Mouse (Mus musculus) kidney, adult 18-20 months (tissue): Measurements from ENCODE around the gene Auts2.

Experiments
- DNase-seq: peaks from one replicate; pipeline ENCODE4 v3.0.0; 2021

Gene Auts2

DNA sequence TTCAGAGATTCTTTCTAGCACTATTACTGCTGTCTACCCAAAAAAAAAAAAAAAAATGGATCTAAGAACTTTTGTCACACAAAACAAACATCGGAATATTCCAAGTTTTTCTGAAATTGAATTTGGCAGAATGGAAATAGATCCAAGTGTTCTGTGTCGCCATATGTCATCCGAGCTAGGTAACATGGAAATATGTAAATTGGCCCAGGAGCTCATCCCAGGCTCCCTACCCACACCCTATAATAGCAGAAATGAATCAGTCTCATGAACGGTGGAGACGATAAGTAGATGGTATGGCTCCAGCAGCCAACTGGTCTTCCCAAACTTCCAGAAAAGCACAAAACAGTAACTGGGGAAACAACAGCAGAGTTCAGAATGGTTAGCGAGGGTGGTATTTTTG, 577.6 kb downstream of the Auts2 start:
- DNase-seq: no peak

DNA sequence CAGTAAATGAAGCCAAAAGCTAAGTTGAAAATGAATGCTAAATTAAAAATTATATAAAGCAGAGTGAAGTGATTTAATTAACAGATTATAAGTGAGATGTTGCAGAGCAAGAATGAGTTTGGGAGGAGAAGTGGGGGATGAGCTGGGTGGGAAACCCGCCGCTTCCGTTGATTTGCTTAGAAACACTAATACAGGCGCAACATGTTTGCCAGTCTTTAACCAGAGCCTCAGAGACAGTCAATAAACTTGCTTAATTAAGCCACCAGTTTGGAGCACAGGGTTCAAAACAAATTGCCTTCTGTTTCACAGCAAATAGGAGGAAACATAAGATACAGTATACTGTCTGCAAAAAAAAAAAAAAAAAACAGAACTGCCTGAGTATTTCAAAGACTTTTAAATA, 579.6 kb downstream of the Auts2 start:
- DNase-seq: no peak

DNA sequence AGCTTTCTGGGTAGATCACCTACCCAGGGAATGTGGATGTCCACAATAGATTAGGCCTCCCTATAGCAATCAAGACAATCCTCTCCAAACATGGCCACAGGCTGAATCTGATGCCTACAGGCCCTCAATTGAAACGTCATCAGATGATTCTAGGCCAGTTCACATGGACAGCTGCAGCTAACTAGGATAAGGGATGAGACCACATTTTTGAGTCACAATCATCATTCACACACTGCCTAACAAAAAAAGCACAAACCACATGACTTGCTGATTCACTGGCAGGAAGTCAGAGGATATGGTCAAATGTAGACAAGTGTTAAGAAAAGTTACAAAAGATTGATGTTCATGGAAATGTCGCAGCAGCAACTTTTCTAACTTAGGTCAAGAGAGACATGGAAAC, 581.3 kb downstream of the Auts2 start:
- no peak for DNase-seq

DNA sequence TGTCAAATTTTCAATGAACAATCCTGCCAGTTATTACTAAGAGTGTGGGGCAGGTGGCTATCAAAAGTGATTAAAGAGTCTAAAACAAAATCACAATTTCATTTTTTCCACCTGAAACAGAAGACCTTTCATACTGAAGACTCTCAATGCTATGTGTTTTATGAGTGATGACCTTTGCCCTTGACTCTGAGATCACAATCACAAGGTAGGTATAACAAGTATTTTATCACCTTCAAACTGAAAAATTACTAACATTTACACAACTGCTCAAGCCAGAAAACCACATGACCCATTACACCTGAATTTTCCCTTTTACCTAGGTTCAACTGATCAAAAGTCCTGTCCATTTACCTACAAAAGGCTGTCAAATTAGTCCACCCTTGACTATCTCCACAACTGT, 582.7 kb downstream of the Auts2 start:
- DNase-seq: no peak

DNA sequence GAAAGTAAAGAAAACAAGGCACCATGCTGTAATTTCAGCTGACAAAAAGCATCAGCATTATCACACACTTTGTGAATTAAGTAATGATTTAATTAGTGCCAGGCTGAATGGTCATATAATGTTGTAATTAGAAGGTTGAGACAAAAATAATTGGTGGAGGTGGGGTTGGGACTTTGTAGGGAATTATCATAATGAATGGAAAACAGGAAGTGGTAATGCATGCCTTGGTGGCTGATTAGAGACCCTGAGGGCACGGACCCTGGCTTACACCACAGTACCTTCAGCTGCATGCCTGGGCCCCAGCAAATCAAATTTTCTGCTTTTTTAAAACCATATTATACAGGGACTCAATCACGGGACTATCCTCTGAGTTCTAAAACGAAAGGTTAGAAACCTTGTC, 586.1 kb downstream of the Auts2 start:
- no peak for DNase-seq

DNA sequence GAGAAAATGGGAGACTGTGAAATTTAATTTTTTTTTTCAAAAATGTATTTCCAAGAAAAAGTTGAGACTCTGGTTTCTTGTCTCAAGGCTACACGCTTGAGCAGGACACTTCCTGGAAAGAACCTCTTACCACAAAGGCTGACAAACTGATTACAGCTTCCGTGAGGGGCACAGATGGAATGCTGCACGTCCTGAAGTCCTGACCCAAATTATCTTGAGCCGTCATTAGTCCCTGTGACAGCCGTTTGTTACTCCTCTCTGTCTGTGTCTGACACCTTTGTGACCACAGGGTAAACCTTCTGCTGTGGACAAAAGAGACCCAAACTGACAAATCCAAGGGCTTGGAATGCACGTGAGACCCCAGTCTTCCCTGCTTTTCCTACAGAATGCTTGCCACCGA, 587.1 kb downstream of the Auts2 start:
- DNase-seq: no peak

DNA sequence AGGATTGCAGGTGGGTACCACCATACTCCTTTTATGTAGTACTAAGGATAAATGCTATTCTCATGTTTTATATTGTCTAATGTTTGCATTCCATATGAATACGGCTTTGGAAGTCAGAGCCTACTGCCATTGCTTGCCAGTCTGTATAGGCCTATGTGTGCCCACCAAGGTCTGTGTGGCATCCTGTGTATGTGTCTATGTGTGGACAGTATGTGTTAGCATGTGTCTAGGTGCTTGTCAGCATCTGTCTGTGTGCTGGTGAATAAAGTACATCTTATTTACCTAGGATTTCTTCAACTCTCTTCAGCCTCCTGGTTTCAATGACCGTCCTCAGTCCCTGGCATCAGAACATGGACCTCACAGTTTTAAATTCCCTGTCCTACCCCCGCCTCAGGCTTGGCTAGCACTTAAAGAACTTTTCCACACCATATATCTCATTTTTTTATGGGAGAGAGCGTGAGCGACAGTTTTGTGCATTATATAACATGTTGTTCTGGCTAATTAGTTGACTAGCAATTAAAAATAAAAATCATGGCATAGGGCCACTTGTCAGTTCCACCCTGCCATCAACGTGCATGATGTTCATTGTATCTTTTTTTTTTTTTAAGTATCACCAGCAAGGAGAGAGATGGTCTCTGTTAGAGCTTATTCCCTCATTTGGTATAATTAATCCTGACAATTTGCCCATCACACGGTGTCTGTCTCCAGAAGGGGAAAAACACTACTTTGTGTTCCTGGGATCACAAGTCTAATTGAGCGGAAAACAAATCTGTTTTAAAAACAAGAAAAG, 587.7 kb downstream of the Auts2 start:
- DNase-seq: no peak

DNA sequence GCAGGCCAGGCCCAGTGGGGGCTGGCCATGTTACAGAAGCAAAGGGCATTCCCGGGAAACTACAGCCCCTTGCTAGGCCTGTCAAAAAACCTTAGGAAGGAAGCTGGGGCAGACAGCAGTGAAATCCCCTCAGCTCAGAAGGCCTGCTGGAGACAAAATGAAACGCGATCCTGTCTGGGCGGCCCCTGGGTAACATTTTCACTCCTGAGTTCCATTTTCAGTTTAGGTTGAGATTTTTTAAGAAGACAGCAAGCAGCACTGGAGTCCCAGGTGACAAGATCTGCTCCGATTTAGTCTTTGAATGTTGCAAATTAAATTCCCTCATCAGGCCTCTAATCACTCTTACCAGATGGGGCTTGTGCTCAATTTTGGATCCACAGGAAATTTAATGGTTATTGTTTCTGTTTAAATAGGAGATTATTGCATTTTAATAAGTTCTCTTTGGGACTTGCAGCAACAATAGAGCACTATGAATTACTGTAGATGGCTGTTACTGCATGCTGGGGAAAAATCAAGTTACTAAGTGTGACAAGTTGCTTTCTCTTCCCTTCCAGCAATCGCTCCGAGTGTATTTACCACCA, 594.5 kb downstream of the Auts2 start:
- DNase-seq: no peak

DNA sequence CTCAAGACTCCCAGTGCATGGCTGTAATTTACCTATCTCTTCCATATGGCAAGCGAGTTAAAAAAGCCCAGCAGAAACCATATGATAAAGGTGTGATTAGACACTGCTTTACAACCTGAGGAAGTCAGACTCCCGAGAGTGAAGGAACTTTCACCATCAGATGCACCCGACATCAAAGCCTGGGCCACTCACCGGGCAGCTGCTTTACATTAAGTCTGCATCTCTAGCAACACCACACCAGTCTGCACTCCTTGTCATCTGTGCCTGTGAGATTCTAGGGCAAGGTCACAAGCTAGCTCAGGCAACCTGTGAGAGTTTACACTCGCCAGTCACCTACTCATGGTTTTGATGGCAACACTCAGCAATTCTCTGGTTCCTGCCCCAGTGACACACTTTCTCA, 596.3 kb downstream of the Auts2 start:
- DNase-seq: no peak

DNA sequence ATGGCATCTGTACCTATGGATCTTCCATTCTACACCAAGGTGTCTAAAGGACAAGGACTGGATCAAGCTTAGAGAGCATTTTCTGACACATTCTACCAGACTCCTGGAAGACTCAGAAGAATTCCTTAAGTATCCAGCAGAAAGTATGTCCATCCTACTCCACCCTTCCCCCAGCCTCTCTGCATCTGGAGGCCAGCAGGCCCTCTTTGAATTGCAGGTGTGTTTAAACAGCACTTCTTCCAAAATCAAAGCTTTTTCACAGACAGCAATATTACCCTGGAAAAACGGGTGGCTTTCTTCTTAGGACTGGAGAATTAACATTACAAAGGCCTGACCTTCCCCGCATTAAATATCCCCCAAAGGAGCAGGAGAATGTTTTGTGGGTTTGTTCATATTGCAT, 598.4 kb downstream of the Auts2 start:
- no peak for DNase-seq

DNA sequence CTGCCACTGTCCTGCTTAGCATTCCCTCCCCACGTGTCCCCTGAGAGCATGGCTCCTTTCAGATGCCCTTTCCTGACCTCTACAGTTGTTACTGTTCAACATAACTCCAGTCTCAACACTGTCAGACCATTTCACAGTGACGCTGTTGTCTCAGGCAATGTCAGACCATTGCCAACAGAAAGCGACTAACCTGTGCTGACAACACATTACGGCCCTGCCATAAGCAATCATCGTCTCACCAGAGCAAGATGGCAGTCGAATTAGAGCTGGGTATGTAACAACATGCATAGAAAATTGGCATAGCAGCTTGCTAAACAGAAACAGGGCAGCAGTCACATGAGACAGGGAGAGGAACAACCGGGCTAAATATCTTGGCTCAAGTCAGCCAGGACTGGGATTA, 614.4 kb downstream of the Auts2 start:
- DNase-seq: no peak

DNA sequence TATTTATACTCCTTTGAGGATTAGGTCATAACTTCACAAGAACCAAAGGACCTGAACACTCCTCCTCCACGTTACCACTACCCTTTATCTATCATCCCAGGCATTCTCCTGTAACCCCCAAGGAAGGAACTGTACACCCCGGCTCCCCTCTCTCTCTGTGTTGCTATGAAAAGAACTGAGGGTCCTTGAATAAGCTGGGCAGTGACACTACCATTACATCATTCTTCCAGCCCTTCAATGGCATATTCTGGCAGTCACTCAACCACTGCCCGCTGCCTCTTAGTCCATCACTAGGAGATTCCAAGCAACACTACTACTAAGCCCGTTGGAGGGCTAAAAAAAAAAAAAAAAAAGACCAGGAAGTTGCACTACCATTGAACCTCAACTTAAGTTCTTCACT, 620.4 kb downstream of the Auts2 start:
- no peak for DNase-seq

DNA sequence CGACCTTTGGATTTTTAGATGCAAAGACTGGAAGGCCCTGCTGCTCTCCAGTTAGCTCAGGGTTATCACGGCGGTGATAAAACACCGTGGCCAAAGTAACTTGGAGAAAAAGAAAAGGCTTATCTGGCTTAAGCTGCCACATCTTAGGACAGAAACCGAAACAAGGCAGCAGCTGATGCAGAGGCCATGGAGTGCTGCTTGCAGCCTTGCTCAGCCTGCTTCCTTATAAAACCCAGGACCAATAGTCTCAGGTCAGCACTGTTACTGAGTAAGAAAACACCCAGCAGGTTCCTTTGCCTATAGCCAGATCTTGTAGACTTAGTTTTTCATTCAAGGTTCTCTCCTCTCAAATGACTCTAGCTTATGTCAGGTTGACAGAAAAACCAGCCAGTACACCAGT, 621.0 kb downstream of the Auts2 start:
- DNase-seq: no peak

DNA sequence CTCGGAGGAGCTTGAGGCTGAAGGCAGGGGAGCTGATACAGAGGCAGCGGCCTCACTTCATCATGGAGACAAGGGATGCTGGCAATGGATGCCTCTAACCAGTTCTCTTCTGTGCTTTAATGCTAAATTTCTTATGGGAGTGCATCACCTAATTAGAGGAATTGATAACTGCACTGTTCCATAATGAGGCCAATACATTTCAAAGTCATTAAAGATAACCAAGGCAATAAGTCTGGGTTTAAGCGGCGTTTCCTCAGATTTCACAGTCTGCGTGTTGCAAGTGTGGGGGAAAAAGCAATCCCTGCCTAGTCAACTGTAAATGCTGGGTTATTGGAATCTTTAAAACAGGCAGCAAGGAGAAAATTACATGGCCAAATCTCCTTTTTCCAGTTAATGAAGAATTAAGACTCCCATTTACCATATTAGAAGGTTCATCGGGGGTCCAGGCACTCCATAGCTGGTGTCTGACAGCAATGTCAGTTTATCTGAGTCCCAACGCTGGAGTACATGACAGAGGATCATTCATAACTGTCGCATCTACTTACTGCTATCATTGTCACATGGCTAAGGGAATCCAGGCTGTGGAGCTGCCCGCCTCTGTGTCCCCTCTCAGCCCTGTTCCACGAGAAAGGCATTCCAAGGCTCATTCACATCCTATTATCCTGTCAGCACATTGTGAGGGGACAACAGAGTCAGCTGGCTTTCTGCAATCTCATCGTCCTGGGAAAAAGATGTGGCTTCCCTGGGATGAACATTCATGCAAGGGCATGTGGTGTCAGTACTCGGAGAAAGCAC, 623.0 kb downstream of the Auts2 start:
- no peak for DNase-seq

DNA sequence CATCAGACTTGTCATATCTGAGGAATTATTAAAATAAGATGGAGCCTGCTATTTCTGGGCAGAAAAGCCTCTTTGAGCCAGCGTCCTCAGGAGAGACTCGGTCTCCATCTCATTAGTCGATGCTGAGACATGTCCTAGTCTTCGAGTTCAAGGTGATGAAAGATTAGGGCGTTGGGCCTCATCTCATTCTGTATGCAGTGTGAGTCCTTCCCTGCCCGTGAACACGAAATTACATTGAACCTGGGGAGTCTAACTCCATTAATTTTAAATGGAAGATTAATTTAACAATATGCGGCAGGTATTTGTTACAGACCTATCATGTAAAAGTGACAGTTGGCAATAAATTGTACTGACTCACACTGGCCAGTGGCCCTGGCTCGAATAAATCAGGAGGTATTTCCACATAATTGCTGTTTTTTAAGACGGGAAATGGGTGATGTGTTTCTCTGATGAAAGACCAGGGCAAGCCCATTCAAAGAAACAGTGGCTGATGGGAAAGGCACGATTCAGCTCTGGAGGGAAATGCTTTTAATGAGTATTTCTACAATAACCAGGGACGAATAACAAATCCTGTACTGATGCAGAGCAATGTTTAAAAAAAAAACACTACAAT, 626.2 kb downstream of the Auts2 start:
- no peak for DNase-seq

DNA sequence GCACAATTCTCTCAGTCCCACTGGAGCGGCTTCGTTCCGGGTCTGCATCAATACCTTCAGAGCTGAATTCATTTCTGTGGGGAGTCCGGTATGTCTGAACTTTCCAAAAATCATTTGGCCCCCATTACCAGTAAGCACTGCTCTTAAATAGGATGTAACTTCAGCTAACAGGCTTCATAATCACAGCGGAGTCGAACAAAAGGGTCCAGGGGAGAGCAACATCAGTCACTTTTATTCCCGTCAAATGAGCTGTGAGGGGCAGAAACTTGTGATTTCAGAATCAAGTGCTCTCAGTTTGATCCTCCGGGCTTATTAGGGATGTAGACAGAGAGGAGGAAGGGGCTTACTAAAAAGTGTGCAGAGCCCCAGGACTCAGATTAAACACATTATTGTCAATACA, 629.6 kb downstream of the Auts2 start:
- DNase-seq: no peak

DNA sequence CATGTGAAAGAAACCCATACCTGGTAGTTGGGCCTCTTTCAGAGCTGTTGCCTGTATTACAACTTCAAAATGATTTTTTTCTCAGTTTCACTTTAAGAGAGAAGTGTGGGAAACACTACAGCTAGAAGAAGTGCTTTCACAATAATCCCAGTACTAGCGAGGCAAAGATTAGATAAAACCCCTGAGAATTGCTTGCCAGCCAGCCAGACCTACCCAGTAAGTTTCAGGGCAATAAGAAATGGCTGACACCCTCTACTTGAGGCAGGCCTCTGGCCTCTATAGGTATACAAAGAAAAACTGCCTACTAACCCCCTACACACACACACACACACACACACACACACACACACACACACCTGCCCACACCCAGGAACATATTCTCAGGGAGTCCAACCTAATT, 630.2 kb downstream of the Auts2 start:
- no peak for DNase-seq

DNA sequence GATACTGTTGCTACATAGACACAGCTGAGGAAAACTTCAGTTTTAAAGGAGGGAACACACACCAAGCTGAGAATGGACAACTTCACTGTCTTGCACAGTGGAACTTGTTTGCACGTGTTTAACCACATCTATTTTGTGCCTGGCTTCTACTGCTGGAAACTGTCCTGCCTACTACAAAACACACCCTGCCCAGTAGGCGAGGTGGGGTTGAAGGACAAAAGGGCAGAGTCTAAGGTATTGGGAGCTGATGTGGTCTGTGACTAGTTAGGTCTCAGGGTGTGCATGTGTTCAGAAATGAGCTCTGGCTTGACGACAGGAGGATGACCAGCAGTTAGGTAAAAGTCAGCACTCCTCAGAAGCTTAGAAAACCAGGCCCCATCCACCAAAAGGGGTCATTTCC, 636.8 kb downstream of the Auts2 start:
- DNase-seq: no peak

DNA sequence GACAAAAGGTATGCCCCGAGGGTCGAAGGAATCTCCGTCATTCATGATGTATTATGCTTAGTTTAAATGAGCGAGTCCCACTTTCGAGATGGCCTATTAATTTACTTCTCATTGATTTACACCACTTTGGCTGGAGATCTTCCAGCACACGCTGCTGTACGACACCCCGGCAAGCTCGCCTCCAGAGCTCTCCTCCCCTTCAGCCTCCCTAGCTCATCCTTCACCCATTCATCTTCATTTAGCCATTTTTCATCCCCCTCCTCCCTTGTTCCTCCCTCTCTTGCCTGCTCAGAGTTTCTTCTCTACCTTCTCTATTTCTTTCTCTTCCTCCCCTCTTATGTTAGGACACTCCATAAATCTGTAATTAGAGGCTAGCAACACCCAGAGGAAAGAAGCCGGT, 638.7 kb downstream of the Auts2 start:
- DNase-seq: no peak

DNA sequence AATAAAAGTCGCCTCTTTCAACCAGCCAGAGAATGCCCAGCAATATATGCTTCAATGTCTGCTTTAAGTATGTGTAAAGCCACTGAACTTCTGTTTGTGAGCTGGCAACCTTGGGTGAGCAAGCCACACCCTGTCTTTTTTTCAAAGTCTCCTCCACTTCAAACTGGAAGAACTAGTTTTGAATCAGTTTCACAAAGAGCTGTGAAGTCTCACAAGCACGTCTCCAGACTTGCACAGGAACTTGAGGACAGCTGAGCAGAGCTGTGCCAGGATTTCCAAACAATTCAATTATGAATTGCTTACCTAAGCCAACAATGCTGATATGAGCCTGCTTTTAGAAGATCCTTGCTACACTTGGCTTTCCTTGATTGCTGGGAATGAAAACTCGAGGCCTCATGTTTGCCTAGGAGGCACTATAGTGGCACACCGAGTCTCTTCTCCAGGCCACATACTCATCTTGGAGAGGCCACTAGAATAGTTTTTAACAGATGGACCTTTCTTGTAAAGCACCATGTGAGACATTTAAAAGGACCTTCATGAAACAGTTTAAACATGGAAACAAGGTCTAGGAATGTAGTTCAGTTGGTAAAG, 645.0 kb downstream of the Auts2 start:
- no peak for DNase-seq

DNA sequence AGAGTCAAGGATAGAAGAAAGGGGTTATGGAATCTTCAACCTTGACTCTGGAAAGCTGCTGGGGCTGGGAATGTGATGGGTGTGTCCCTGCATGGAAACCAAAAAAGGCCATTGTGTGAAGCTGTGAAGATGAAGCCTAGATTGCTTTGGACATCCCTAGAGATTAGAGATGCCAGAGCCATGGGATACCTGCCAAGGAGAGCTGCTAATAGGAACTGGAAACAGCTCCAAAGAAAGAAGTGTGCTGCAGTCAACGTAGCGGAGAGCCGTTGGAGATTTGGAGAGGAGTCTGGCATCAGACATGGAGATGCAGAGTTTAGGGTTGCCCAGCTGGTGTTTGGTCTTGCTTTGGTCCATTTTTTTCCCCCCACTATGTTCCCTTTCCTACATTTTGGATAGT, 656.5 kb downstream of the Auts2 start:
- DNase-seq: no peak

DNA sequence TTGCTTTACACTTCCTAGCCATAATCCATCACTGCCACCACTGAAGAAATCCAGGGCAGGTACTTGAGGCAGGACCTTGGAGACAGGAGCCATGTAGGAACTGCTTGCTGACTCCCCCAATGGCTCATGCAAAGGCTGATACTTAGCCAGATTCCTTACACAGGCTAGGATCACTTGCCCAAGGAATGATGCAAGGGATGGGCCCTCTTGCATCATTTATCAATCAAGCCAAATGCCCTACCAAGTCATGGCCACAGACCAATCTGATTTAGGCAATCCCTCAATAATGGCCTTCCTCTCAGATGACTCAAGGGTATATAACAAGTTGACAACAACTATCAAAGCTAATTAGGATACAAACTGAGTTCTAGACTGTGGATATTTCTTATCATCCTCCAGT, 666.6 kb downstream of the Auts2 start:
- DNase-seq: no peak

DNA sequence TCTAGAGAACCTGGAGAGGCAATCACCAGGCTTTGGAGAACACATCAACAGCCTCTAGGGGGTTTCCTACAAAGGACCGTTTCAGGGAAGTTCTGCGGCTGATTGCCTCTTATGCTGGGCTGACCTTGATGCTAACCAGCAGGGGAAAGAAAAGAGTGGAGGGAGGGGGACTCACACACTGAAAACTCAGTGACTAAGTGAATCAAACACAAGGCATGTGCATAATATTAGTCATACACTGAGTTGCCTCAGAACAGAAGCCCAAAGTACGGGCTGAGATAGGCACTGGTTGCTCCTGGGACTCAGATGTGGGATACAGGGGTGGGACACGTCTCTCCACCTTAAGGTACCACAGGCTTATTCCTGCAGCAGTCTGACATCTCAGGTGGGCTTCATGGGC, 667.2 kb downstream of the Auts2 start:
- DNase-seq: no peak
